Mouse (Mus musculus) liver, embryonic 11.5 days (tissue): ENCODE data around the gene Hsd3b7. TPM values are rescaled to one million over a fixed set of nuclear protein-coding genes. Genes with fewer than 3 reads are reported as not detected.
"Not testable (repeated sequence)": the region's sequence is repeated elsewhere in the genome, so short reads cannot be mapped to it uniquely, and the experiment has no call there.

Experiments used
- ATAC-seq: fragments of 200-750 bp; cut with Nextera tagmentation; replicated peaks from 2 replicates; pipeline ENCODE4 v1.8.0; 2017; ENCODE audit warnings: moderate number of reproducible peaks, mild to moderate bottlenecking, moderate TSS enrichment, moderate library complexity; ENCODE audit not compliant: low FRiP score
- DNase-seq: peaks from one replicate; pipeline ENCODE4 v3.0.0-alpha.2; 2017; ENCODE audit warnings: low spot score
- H3K27ac ChIP-seq: fragments of 300-500 bp; sonication (generic); 2 replicates; pipeline ENCODE4 v1.5.1; 2014; ENCODE audit warnings: mild to moderate bottlenecking, low read depth, low read length, control low read depth
- H3K27me3 ChIP-seq: fragments of 300-500 bp; sonication (generic); replicated peaks from 2 replicates; pipeline ENCODE4 v1.6.1; 2014; ENCODE audit warnings: low read length, mixed read lengths; ENCODE audit not compliant: control insufficient read depth, insufficient read depth
- H3K36me3 ChIP-seq: fragments of 300-500 bp; sonication (generic); 2 replicates; pipeline ENCODE4 v1.6.1; 2014; ENCODE audit warnings: mild to moderate bottlenecking, low read length, moderate library complexity, mixed read lengths; ENCODE audit not compliant: control insufficient read depth, insufficient read depth
- H3K4me1 ChIP-seq: fragments of 300-500 bp; sonication (generic); replicated peaks from 2 replicates; pipeline ENCODE4 v1.6.1; 2014; ENCODE audit warnings: low read length, mixed read lengths; ENCODE audit not compliant: control insufficient read depth, insufficient read depth
- H3K4me2 ChIP-seq: fragments of 300-500 bp; sonication (generic); 2 replicates; pipeline ENCODE4 v1.6.1; 2014; ENCODE audit warnings: mild to moderate bottlenecking, control low read depth, moderate library complexity
- H3K4me3 ChIP-seq: fragments of 300-500 bp; sonication (generic); 2 replicates; pipeline ENCODE4 v1.5.1; 2014; ENCODE audit warnings: low read depth, low read length, control low read depth
- H3K9ac ChIP-seq: fragments of 300-500 bp; sonication (generic); 2 replicates; pipeline ENCODE4 v1.6.1; 2014; ENCODE audit warnings: low read depth, low read length, control low read depth
- H3K9me3 ChIP-seq: fragments of 300-500 bp; sonication (generic); 2 replicates; pipeline ENCODE4 v1.6.1; 2016; ENCODE audit warnings: low read length, inconsistent platforms, mixed read lengths; ENCODE audit not compliant: control insufficient read depth
- WGBS: fragments of 180-500 bp; shearing (Covaris S2); extraction: QIAGEN DNeasy Blood & Tissue Kit; methylation state at CpG from one replicate; pipeline ENCODE4 v1.1.7; 2014; 5-methylcytosine and 5-hydroxymethylcytosine counted together
- polyA plus RNA-seq: library from polyadenylated mRNA; unstranded; fragments of >200 nt; fragmentation: Nextera tagmentation; extraction: Ambion mirVana; gene quantifications from 2 replicates; pipeline ENCODE4 v1.2.1, GENCODE M21; 2014

Hsd3b7 gene
- polyA plus RNA-seq, 1 experiment from 2014 or later = 32.4 TPM

GRCm38 (mm10) chr7:127837878-127838277 is 37.5 kb downstream of the Hsd3b7 start:
- not testable (repeated sequence) for H3K27me3 ChIP-seq, H3K4me1 ChIP-seq, H3K4me3 ChIP-seq, H3K27ac ChIP-seq, H3K9me3 ChIP-seq, DNase-seq, H3K9ac ChIP-seq, ATAC-seq, H3K36me3 ChIP-seq, H3K4me2 ChIP-seq
- WGBS = 83% methylated on average over 4 of the region's 4 CpGs

GRCm38 (mm10) chr7:127840031-127840430 is 39.6 kb downstream of the Hsd3b7 start:
- H3K4me1 ChIP-seq, H3K27me3 ChIP-seq, H3K4me3 ChIP-seq, ATAC-seq, H3K9me3 ChIP-seq, H3K27ac ChIP-seq, H3K4me2 ChIP-seq, H3K9ac ChIP-seq, DNase-seq: not testable (repeated sequence)
- WGBS = 81% methylated on average over 2 of the region's 2 CpGs
- H3K36me3 ChIP-seq = peaks cover 14% of the 10 kb centered on the region

- no peaks in the 10 kb centered on the region for H3K27me3 ChIP-seq
- H3K9ac ChIP-seq = peak overlapping the region; percentile 71
- WGBS = 8% methylated on average over 15 of the region's 15 CpGs
- DNase-seq (no peak), ATAC-seq (peak; percentile 35; the same call in 1 of the 2 replicates)
- H3K4me2 ChIP-seq = peak overlapping the region; percentile 87
- peak overlapping the region; percentile 72 for H3K4me3 ChIP-seq
- peaks cover 14% of the 10 kb centered on the region for H3K36me3 ChIP-seq
- H3K9me3 ChIP-seq = no peaks in the 10 kb centered on the region
- H3K4me1 ChIP-seq = peaks cover 10% of the 10 kb centered on the region
- peak overlapping the region; percentile 83 for H3K27ac ChIP-seq
These were observed 40.5 kb downstream of the Hsd3b7 start for GRCm38 (mm10) chr7:127840886-127841285.

DNA sequence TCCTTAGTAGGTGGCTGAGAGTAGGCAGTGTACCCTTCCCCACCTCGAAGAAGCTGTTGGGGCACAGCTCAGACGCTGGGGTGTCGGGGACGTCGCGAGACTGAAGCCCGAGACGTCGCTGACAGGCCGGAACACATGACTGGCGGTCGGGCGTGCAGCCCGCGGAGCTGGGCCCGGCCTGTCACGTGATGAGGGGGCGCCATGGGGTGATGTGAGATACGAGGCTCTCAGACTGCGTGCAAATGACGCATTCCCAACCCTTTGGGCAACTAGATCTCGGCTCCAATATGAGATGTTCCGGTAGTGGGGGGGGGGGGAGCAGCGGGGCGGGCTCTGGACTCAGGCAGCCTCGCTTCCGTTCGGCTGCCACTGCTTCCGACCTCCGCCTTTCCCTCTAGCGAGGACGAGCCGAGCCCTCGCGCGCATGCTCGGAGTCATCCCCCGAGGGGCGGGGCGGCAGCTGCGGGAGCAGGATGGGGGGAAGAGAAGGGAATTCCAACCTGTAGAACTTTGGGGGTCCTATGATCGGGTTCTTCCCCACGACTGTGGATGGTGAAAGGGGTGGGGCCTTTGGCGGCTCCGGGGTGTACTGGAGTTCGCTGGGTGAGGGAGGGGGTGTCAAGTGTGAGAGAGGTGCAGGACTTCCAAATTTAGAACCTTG is 41.1 kb downstream of the Hsd3b7 start:
- Histone ChIP-seq H3K9me3 (no peaks in the 10 kb centered on the region), H3K27me3 (no peaks in the 10 kb centered on the region), H3K9ac (peak overlapping the region; percentile 71), H3K4me2 (peak overlapping the region; percentile 87), H3K36me3 (peaks cover 18% of the 10 kb centered on the region), H3K4me3 (peak overlapping the region; percentile 72), H3K27ac (peak overlapping the region; percentile 83), H3K4me1 (peaks cover 10% of the 10 kb centered on the region)
- ATAC-seq (peak; percentile 86), DNase-seq (peak; percentile 93)
- under 1% methylated on average over 45 of the region's 46 CpGs for WGBS

DNA sequence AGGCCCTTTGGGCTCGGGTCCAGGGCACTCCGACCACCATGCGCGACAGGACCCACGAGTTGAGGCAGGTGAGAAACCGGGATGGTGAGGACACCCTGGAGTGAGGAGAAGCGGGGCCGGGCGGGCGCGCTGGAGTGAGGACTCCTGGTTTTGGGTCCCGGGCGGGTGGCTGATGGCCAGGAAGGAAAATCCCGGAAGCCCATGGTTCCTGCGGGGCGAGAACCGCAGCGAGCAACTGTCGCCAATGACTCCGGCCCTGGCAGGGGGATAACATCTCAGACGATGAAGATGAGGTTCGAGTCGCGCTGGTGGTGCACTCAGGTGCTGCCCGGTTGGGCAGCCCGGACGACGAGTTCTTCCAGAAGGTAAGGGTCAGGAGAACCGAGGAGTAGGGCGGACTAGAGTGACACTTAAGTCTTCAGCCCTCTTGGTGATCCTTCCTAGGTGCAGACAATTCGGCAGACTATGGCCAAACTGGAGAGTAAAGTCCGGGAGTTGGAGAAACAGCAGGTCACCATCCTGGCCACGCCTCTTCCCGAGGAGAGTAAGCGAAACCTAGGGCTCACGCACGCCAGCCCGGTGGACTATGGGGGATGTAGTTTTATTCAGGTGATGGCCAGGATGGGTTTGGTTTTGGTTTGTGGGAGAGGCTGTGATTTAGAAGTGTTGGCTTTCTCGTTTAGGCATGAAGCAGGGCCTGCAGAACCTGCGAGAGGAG is 41.8 kb downstream of the Hsd3b7 start:
- H3K4me1 ChIP-seq = peaks cover 10% of the 10 kb centered on the region
- ATAC-seq = peak; percentile 66
- peak; percentile 74 for DNase-seq
- no peaks in the 10 kb centered on the region for H3K27me3 ChIP-seq
- peaks cover 22% of the 10 kb centered on the region for H3K36me3 ChIP-seq
- H3K9me3 ChIP-seq = no peaks in the 10 kb centered on the region
- H3K9ac ChIP-seq = peak overlapping the region; percentile 71
- H3K4me2 ChIP-seq = peak overlapping the region; percentile 87
- peak overlapping the region; percentile 83 for H3K27ac ChIP-seq
- under 1% methylated on average over 40 of the region's 40 CpGs for WGBS
- peak overlapping the region; percentile 72 for H3K4me3 ChIP-seq

- DNase-seq (no peak), ATAC-seq (peak; percentile 50; the same call in 1 of the 2 replicates)
- no peaks in the 10 kb centered on the region for H3K9me3 ChIP-seq
- H3K27me3 ChIP-seq = no peaks in the 10 kb centered on the region
- WGBS = 54% methylated on average over 6 of the region's 6 CpGs
- peak overlapping the region; percentile 1; the same call in 1 of the 2 replicates for H3K9ac ChIP-seq
- H3K4me3 ChIP-seq = no peak overlapping the region
- peaks cover 6% of the 10 kb centered on the region; the same call in 1 of the 2 replicates for H3K4me1 ChIP-seq
- peak overlapping the region; percentile 26; the same call in 1 of the 2 replicates for H3K27ac ChIP-seq
- H3K36me3 ChIP-seq = peaks cover 8% of the 10 kb centered on the region; the same call in 1 of the 2 replicates
- H3K4me2 ChIP-seq = no peak overlapping the region
These were observed 49.8 kb downstream of the Hsd3b7 start for GRCm38 (mm10) chr7:127849973-127850875.

DNA sequence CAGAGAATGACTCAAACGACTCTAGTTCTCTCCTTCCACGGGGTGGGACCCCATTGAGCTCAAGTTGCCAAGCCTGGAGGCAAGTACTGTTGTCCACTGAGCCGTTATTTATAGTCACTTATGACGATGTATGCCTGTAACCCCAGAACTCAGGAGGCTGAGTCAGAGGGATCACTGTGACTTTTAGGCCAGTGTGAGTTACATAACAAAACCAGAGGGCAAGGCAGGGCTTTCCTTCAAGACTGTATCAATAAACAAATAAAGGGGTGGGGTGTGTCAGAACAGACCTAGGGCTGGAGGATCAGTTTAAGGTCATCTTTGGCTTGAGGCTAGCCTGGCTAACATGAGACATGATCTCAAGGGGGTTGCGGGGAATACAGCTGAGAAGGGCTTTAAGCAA is 50.5 kb downstream of the Hsd3b7 start:
- no peak for DNase-seq
- WGBS = 70% methylated on average over 5 of the region's 5 CpGs
- Histone ChIP-seq H3K27me3 (no peaks in the 10 kb centered on the region), H3K9ac (no peak overlapping the region), H3K4me2 (no peak overlapping the region), H3K36me3 (peaks cover 8% of the 10 kb centered on the region; the same call in 1 of the 2 replicates), H3K27ac (peak overlapping the region; percentile 26; the same call in 1 of the 2 replicates), H3K9me3 (no peaks in the 10 kb centered on the region), H3K4me3 (no peak overlapping the region), H3K4me1 (peaks cover 6% of the 10 kb centered on the region; the same call in 1 of the 2 replicates)
- no peak for ATAC-seq
